Mouse (Mus musculus): Measurements from ENCODE around the gene Il10rb.

Il10rb gene

GRCm38 (mm10) chr16:91416357-91416756 is 10.4 kb downstream of the Il10rb start:
- DNase-seq (ENCODE audit: low read depth, low spot score), result no peak

GRCm38 (mm10) chr16:91416938-91417337 is 11.0 kb downstream of the Il10rb start:
- no peak for DNase-seq (ENCODE audit: low read depth, low spot score)

GRCm38 (mm10) chr16:91418531-91418930 is 12.6 kb downstream of the Il10rb start:
- no peak for DNase-seq (ENCODE audit: low read depth, low spot score)

DNA sequence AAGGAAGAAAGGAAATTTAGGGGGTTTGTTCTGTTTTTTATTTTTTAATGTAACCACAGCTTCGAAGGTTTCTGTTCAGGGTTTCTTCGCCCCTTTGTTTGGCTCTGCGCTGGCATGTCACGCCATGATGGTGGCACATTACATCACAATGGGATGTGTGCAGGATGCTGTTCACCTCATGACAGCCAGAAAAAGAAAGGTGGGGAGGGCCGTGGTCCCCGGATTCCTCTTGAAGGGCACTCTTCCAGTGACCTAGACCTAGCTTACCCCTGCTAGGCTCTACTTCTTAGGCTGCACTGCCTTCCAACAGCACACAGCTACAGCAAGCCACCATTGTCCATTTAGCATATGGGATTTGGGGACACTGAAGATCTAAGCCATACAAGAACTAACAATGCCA is 19.9 kb downstream of the Il10rb start:
- no peak for DNase-seq (ENCODE audit: low read depth, low spot score)

DNA sequence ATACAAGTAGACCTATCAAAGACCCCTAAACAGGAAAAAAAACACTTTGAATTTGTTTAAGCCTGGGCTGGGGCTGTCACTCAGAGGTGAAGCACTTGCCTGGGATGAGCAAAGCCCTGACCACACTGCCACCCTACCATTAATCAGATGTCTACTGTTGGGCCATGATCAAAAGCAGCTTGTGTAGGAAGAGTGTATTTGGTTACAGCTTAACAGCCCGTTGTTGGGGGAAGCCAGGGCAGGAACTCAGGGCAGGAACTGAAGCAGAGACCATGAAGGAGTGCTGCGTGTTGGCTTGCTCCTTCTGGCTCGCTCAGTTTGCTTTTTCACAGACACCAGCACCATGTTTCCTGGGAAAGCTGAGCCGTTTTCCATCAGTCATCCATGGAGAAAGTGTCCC is 20.6 kb downstream of the Il10rb start:
- no peak for DNase-seq (ENCODE audit: low read depth, low spot score)

- DNase-seq (ENCODE audit: low read depth, low spot score), result no peak
Measured at GRCm38 (mm10) chr16:91427461-91427860, 21.5 kb downstream of the Il10rb start.

DNA sequence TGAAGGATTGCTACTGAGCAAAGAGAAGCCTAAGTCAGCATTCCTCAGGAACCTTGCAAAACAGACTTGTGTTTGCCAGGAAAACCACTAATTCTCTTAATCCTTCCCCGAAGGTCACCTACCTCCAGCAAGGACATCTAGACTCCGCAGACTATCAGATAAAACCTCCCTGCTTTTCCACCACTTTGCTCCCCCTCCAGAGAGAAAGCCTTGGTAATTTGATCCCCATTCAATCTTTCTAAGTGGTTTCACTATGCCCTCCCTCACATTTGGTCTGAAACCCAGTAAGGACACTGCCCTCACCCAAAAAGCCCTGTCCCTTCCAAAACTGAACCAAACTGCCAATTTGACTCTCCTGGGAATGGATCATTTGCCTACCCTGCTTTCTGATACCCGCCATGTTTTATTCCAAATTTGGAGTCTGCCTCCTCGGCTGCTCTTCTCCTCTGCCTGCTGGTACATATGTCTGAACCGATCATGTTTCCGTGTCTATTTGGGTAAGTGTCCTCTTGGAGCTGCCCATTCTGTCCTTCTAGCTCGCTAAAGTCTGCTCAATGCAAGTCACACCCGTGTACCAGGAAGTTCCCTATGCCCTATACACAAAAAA is 22.4 kb downstream of the Il10rb start:
- DNase-seq (ENCODE audit: low read depth, low spot score), result no peak

DNA sequence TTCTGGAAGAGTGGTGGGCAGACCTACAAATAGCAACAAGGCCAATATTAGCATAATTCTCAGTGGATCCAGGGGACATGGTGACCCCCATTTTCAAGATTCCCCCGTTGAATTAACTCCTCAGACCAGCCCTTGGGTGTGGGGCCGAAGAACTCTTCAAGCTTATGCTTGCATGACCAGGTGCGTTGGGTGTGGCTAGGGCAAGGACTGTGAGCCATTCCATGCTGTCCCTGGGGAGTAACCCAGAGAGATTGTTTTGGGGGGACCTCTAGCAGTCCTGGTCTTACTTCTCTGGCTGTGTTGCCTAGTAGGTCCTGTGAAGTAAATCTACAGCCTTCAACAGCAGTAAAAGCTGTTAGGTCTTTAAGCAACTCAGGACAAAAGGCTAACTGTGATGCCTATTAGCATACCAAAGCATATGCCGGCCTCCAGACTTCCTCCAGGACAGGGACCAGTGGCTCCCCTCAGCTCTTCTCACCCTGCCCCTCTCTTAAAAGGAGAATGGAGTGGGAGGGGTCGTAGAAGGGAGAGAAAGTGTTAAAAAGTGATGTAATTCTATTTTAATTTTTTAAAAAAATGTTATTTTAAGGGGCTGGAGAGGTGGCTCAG is 26.9 kb downstream of the Il10rb start:
- DNase-seq (ENCODE audit: low read depth, low spot score), result no peak

GRCm38 (mm10) chr16:91433329-91433933 is 27.5 kb downstream of the Il10rb start:
- DNase-seq (ENCODE audit: low read depth, low spot score), result peak; percentile 63

GRCm38 (mm10) chr16:91434119-91434518 is 28.2 kb downstream of the Il10rb start:
- no peak for DNase-seq (ENCODE audit: low read depth, low spot score)

DNA sequence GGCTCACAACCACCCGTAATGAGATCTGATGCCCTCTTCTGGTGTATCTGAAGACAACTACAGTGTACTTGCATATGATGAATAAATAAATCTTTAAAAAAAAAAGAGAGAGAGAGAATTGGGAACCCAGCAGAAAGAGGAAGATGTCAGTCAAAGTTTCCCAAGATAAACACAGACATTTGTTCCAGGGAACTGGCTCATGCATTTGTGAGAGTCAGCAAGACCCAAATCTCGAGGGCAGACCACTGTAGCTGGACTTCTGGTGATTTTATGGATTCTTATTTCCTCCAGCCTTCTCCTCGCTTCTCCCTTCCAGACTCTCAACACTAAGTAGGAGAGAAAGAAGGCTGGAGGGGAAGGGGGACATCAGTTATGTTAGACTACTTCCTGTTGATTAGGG is 32.1 kb downstream of the Il10rb start:
- DNase-seq (ENCODE audit: low read depth, low spot score), result no peak

DNA sequence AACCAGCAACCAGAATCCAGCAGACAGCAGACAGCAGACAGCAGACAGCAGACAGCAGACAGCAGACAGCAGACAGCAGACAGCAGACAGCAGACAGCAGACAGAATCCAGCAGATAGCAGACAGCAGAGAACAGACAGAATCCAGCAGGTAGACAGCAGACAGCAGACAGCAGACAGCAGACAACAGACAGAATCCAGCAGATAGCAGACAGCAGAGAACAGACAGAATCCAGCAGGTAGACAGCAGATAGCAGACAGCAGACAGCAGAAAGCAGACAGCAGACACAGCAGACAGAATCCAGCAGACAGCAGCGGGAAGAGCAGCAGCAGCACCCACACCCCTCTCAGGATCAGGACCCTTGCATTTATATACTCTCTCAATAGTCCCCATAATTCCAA is 32.6 kb downstream of the Il10rb start:
- peak; percentile 19 for DNase-seq (ENCODE audit: low read depth, low spot score)

DNA sequence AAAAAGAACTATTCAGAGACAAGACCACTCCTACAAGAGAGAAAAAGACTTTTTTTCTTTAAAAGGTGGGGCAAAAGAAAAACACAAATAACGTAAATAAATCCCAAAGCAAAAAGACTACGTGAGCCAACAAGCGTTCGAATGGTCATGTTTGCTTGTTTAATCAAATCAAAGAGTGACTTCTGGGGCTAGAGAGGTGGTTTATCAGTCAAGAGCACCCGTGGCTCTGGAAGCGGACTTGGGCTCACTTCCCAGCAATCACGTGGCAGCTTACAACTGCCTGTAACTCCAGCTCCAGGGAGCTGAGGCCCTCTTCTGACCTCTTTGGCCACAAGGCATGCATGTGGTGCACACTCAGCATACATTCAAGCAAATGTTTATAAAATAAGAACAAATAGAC is 35.4 kb downstream of the Il10rb start:
- DNase-seq (ENCODE audit: low read depth, low spot score), result no peak

DNA sequence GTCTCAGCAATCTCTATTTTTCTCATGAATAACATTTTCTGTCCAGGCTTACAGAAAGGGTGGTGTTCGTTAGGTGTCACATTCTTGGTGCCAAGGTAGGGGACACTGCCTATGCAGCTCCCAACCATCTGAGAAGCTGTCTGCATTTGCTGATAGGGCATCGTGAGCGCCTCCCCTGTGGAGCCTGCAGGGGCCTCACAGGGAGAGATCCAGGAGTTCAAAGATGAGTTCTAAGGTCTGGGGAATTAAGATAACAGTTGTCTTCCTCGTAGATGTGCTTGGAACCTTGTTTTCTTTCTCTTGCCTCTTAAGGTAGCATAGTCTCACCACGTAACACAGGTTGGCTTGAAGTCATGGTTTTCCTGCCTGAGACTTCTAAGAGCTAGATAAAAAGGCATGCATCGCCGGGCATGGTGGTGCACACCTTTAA is 35.9 kb downstream of the Il10rb start:
- DNase-seq (ENCODE audit: low read depth, low spot score), result peak; percentile 26

DNA sequence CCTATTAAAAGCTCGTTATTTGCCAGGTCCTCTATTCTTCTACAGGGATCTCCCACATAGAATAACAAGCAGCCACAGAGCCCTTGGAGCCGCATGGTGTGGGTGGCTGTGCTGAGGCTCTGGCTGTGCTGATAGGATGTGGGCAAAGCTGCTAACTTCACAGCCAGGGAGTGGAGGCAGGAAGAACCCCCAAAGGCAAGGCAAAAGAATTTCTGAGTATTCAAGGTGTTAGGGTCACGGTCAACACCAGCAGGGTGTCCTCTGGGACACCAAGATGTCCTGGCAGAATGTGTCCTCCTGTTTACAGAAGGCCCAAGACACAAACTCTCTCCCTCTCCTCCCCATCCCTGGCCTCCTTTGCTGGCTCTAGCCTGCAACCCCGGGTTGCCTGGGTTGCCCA is 36.5 kb downstream of the Il10rb start:
- DNase-seq (ENCODE audit: low read depth, low spot score), result peak; percentile 69

DNA sequence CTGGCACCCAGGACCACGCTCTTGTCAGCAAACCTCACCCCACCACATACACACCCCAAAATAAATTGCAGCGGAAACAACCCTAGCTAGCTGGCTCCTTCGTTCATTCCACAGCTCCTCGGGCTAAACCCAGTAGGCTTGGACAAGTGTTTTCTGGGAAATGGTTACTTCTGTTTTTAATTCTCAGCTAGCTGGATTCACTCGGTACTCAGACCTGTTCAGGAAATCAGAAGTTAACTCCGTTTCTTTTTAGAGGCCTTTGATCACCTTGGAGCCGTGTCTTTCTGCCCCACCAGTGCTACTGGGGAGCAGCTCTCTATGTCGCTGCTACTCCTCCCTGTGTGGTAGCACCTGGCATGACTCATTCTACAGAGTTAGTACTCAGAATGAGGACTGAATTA is 37.2 kb downstream of the Il10rb start:
- DNase-seq (ENCODE audit: low read depth, low spot score), result peak; percentile 65

- peak; percentile 28 for DNase-seq (ENCODE audit: low read depth, low spot score)
Measured at GRCm38 (mm10) chr16:91444847-91445246, 38.9 kb downstream of the Il10rb start.

DNA sequence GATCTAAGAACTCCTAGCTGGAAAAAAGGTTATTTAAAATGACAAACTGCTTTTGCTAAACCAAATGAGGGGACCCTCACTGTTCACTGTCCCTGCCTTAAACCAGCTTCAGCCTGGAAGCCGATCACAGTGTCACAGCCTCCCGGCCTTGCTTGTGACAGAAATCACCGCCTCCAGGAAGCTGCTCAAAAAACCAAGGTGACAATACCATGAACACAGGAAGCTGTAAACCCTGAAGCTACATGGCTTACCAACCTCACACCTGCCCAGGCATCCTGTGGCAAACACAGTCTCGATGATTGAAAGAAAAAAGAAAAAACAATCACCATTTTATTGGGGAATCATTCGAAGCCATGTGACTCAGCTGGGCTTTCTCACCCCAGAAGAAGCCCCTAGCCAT is 39.6 kb downstream of the Il10rb start:
- peak; percentile 83 for DNase-seq (ENCODE audit: low read depth, low spot score)

GRCm38 (mm10) chr16:91446778-91447511 is 41.0 kb downstream of the Il10rb start:
- peak; percentile 67 for DNase-seq (ENCODE audit: low read depth, low spot score)

- no peak for DNase-seq (ENCODE audit: low read depth, low spot score)
Measured at GRCm38 (mm10) chr16:91447512-91447900, 41.5 kb downstream of the Il10rb start.

GRCm38 (mm10) chr16:91448088-91448487 is 42.1 kb downstream of the Il10rb start:
- peak; percentile 68 for DNase-seq (ENCODE audit: low read depth, low spot score)

GRCm38 (mm10) chr16:91448895-91449294 is 42.9 kb downstream of the Il10rb start:
- no peak for DNase-seq (ENCODE audit: low read depth, low spot score)

Data from CD4-positive, CD25-positive, alpha-beta regulatory T cell, adult 2 months (primary cell).